Mouse (Mus musculus) CD4-positive naive resting alpha-beta T cell, adult 57 days (primary cell): ENCODE data around the gene Cyp2b19. TPM values are rescaled to one million over a fixed set of nuclear protein-coding genes. Genes with fewer than 3 reads are reported as not detected.

Source experiments
- total RNA-seq: library from RNA; stranded (reverse); gene quantifications from one replicate; pipeline ENCODE4 v1.2.4, GENCODE M21; 2023

The Cyp2b19 gene
- total RNA-seq = not detected

DNA sequence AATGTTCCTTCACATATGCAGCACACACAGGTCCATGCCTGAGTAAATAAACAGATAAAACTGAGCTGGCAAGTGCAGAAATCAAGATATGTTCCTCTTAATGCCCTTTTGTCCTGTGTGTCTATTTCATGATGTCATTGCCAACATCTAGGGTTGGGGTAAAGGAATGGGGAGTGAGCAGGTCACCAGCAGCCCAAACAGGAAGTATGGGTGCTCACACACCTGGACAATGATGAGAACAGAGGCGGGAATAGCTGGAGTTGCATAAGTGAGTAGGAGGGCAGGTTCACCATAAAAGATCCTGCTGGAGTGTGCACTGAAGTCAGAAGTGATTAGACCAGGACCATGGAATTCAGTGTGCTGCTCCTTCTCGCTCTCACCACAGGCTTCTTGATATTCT, at the start of gene Cyp2b19:
Cyp2b19 (plus strand) TSS at position 301 of the 400 bp plus-strand sequence.

GRCm38 (mm10) chr7:26808592-26808991, 51.6 kb downstream of the Cyp2b19 start, which contains the start of gene Cyp2g1:
Gene Cyp2g1 (plus strand): TSS chr7:26808892.

Other genes starting within 250 kb of the Cyp2b19 start
- gene Nlrp9a, start 222.1 kb upstream of the Cyp2b19 start, total RNA-seq = not detected
- not detected for gene Vmn1r185, start 138.7 kb upstream of the Cyp2b19 start, total RNA-seq
- not detected for gene Cyp2b23, start 70.7 kb upstream of the Cyp2b19 start, total RNA-seq
- gene Cyp2g1, start 51.8 kb downstream of the Cyp2b19 start, total RNA-seq = not detected
- not detected for gene Cyp2a5, start 78.2 kb downstream of the Cyp2b19 start, total RNA-seq
- gene Cyp2a22, start 182.2 kb downstream of the Cyp2b19 start, total RNA-seq = not detected